Mouse (Mus musculus) R1 (cell line): ENCODE data around the gene Coa7.
A peak's percentile ranks its signal among the peaks of the same experiment; 100 is the strongest.

ENCODE experiments used
- DNase-seq: peaks from one replicate; pipeline ENCODE4 v3.0.0-alpha.2; 2018; ENCODE audit warnings: low read depth, low spot score

The Coa7 gene

DNA sequence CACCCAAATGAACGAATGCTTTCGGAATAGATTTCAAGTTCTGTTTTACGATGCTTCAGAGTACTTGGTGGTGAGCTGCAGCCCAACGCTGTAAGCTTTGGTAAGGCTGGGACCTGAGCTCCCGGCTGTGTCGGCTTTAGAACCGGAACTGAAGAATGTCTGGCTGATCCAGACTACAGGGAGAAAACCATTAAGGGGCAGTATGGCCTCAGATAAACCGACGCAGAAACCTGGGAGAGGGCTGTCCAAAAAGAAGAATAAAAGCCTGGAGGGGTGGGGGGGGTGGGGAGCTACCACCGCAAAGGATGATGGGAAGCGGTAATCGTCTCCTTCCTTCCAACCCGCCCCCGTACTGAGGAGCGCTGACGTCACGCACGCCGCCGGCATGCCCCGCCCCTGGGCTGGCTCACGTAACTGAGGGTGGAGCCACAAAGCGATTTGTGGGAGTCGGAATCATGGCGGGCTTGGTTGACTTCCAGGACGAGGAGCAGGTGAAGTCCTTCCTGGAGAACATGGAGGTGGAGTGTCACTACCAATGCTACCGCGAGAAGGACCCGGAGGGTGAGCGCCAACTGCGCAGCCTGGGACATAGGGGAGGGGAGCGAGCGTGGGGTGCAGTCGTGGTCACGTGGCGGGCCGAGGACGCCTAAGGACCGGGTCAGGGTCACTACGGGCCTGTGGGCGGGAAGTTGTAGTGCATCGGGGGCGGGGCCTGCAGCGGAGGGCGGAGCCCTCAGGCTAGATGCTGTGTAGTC is at the start of gene Coa7:
TSS of gene Coa7 (plus strand) at position 411 of the 755 bp plus-strand sequence.
- DNase-seq: peak; percentile 97

DNA sequence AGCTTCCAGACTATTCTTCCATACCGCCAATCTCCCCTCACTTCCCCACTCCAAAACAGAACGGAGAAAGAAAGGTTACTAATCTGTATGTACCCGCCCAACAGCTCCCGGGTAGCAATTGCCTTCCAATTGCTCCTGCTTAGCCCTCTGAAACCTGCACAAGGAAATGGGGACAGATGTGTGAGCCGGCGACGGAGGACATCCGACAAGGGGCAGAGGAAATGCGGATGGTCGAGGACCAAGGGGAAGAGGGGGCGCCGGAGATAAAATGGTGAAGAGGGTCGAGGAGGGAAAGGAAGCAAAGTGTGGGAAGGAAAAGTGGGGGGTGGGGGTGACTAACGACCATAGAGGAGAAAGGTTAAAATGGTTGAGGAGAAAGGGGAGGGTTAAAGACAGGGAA is 27.7 kb upstream of the Coa7 start:
- no peak for DNase-seq

DNA sequence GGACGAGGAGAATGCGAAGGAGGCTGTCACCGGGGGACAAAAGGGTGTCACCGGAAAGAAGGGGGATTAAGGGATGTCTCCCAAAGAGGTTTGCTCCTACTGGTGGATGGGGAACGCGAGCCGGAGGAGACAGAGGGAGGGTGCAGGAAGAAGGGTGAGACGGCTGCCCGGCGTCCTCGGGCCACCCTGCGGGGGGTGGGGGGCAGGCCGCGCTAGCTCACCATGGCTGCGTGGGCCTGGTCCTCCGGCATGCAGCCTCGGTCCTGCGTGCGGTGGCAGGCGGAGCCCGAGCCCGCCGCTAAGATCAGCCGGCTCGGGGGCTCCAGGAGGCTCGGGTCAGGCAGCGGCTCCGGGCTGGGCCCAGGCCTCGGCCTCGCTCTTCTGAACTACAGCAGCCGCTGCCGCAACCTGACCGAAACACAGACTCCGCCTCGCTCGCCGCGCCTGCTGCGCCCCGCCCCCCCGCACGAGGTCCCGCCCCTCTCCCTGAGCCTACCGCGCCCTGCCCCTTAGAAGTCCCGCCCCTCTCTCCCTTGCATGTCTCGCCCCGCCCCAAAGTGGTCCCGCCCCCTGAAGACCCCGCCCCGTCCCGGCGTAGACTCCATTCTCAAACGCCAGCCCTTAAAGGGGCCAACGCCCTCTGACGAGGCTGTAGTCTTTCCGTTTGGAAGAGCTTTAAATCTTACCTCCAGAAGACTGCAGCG is 27.1 kb upstream of the Coa7 start, which contains the start of gene Zyg11b:
TSS of gene Zyg11b (minus strand) at position 427 of the 704 bp plus-strand sequence.
- DNase-seq: peak; percentile 92

DNA sequence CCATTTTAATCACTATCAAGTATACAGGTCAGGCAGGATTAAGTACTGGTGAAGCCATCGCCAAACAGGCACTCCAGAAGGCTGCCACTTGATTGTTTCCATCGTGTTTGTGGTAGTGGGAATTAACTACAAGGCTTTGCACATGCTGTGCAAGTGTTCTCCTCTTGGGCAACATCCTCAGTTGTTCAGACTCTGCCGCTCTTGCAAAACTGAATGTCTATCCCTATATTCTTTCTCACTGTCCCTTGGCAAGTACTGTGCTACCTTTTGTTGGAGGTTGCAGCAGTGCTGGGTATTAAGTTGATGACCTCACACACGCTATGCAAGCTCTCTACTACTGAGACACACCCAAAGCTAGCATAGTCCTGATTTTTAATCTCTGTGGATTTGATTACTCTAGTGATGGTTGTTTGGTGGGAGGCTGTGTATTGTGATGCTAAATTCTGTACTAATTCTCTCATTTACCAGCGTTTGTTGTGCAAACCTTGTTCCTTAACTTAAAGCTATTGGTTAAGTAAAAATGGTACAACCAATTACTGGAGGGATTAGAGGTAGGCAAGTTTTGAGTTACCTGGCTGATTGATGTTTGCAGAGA is 25.5 kb upstream of the Coa7 start:
- peak; percentile 33 for DNase-seq

DNA sequence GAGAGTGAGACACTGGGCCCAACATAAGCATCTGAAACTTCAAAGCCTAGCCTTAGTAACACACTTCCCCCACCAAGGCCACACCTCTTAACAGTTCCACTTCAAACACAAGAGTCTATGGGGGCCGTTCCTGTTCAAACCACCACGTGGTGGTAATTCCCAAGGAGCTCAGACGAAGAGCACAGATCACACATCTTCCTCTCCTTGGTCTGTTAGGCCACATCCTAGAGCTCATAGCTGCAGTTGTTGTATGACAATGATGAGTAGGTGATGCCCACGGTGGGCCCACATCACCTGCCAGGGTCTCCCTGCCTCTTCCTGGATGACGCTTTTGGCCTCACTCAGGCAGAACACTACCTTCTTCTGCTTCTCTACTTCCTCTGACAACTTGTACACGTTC is 17.2 kb upstream of the Coa7 start:
- DNase-seq: no peak

DNA sequence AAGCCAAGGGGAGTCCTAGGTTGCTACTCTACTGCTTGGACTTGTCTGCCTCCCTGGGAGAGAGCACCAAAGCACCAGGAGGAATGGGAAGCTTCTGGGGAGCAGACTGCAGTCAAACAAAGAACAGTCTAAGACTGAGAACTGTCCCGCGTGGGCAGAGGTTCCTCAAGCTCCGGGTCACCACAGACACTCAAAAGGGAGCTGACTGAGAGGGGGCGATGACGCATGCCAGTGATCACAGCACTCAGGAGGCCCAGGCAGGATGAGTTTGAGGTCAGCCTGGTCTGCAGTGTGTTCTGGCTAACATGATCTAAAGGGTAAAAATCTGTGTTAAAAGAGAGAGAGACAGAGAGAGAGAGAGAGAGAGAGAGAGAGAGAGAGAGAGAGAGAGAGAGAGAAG is 13.9 kb upstream of the Coa7 start:
- no peak for DNase-seq

DNA sequence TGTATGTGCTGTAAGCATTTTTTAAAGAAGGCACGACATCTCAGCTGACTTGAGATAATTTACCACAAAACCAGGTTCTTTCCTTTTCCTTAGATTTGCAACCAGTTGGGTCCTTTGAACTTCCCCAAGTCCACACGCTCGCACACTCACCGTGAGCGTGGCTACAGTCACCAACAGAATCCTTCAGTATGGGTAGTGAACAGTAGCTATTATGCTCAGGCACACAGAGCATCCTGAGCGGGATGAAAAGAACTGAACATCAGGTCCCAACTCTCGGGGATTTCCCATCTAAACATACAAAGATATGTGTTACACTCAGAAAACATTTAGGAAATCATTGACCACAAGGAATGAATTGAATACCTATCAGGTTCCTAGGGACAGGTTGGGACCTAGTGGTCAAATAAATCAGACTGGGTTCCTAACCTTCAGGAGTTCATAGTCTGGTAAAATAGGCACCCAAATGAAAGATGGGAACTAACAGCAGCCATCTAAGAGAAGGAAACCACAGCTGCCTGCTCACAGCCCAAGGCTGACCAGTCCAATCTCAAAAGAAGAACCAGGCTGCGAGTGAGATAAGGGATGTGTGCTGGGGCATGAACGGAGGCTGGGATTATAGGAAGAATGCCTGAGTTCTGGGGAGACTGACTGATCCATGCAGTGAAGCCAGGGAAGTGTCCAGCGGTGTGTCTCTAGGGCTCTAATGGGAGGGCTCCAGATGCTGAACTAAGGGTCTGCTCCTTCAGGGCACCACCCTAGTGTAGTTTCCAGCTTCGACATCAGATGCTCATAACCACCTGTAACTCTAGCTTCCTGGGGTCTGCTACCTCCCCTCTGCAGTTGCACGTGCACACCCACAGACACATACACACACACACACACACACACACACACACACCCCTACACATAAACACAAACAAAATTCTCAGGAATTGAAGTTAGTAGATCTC is 10.0 kb upstream of the Coa7 start:
- no peak for DNase-seq

DNA sequence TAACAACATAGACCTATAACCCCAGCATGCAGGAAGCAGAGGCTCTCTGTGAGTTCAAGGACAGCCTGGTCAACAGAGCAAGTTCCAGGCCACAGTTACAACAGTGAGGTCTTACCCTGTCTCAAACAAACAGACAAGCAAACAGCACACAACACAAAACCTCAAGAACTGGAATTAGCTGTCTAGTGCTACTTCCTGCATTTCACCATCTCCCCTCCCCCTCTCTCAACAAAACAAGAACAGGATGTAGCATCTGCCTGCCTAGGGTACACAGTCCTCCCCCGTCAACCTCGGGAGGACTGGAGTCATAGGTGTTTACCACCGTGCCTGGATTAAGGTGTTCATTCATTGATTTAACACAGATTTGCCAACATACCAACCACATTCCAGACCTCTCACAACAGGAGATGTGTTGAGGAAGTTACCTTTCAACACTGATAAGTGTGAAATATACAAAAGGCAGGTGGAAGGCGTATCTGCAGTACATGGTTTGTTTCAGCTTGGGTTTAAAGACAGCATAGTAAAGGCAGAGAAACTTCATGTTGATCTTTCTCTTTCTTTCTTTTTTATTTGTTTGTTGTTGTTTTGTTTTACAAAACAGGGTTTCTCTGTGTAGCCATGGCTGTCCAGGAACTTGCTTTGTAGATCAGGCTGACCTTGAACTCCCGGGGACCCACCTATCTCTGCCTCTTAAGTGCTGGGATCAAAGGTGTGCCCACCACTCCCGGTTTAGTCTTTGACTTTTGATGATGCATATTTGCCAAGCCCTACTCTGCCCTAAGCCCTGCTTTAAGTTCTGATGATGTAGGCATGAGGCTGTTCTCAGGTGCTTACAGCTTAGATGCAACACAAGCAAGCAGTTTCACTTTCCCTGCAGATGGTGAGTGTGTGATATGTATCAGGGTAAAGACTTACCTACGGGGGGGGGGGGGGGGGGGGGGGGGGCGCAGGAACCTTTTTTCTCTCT is 9.0 kb upstream of the Coa7 start:
- peak; percentile 93 for DNase-seq

DNA sequence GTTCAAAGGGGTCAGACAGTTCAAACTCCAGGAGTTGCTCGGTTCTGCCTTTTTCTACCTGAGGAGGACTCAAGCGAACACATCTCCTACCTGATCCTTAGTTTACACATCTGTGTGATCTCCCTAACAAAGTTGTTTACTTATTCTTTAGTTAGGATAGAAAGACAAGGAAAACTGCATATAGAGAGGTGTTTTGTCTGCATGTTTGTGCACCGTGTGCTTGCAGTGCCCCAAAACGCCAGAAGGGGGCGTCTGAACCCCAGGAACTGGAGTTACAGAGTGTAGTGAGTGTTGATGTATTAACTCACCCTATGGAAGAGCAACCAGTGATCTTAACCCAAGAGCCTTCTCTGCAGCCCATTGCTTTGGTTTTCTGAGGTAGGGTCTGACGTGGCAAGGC is 8.2 kb upstream of the Coa7 start:
- DNase-seq: peak; percentile 86

DNA sequence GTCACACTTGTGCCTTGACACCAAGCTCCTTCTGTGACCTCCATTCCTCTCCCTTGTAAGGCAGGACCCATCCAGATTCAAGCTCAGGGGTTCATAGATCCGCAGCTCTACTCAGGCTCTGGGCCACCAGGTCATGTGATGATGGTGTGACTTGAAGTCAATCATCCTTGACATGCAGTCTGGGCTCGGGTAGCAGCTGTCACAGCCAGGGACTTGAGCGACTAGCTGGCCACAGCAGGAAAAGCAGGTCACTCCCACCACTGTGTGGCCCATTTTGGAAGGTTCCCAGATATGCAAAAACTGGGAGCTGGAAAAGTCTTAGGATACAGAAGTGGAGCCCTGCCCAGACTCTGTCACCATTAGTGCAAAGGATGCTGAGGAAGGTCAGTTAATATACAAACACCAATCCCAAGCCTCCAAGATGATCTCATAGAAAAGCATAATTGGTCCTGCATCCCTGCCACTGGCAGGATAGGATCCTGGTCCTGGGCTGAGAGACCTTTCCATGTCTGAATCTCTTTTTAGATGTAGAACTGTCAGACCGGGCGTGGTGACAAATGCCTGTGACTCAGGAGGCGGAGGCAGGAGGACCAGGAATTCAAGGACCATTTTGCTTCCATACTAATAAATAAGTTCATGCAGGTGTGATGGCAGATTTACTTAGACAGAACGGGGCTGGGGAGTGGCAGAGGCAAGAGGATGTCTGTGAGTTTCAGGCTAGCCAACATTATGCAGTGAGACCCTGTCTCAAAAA is 7.1 kb upstream of the Coa7 start:
- no peak for DNase-seq

DNA sequence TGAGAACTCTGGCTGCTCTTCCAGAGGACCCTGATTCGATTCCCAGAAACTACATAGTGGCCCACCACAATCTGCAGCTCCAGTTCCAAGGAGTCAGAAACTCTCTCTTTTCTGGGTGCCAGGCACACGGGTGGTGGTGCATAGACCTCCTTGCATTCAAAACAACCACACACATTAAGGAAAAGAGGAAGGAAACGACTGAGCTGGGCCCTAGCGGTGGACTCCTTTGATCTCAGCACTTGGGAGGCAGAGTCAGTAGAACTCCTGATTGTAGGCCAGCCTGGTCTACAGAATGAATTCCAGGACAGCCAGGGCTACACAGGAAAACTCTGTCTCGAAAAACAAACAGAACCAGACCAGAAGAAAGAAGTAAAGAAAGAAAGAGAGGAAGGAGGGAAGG is 4.4 kb upstream of the Coa7 start:
- no peak for DNase-seq

DNA sequence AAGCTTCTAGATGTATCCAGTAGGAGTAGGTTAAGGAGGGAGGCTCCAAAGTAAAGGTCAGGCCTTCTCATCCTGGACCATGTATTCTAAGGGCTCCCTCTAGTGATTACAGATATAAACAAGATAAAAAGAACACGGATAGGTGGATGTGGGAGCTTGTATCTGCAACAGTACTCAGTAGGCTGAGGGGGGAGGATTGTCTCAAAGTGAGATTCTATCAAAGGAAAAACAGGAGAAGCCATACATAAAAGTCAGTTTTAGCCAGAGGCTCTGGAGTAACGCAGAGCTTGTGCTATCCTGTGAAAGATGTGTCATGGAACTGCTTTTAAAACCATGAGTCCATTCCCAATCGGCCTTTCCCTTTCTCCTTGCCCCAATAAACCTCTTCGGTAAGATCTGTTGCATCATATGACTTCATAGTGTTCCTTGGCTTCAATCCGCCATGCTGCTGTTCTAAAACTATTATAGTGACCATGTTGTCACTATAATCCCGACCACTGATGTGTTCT is 815 bp upstream of the Coa7 start:
- peak; percentile 84 for DNase-seq

DNA sequence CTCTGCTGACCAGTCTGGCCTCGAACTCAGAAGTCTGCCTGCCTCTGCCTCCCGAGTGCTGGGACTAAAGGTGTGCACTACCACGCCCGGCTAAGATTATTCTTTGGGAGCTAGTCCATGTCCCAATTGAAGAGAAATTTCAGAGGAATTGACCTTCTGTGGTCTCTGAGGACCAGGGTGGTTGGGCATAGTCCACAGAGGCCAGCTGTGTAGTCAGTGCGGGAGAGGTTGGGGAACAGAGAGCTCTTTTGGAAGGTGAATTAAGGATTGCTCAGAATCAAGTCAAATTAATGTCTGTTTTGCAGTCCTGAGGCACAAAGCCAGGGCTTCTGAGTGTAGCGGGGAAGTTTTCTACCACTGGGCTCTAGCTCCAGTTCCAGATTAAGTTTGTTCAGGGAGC is 1.9 kb downstream of the Coa7 start:
- no peak for DNase-seq

DNA sequence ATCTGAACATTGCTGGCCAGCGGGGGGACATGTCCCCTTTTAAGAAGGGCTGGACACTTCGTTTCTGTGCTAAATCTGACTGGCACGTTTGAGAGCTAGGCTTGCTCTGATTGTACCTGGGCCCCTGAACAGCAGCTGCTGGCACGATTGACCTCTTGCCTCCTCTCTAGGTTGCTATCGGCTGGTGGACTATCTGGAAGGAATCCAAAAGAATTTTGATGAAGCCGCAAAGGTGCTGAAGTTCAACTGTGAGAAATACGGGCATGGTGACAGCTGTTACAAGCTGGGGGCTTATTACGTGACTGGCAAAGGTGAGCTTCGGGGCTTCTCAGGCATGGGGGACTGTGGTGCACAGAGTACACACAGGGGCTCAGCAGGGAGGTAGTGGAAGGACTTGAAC is 4.1 kb downstream of the Coa7 start:
- no peak for DNase-seq

DNA sequence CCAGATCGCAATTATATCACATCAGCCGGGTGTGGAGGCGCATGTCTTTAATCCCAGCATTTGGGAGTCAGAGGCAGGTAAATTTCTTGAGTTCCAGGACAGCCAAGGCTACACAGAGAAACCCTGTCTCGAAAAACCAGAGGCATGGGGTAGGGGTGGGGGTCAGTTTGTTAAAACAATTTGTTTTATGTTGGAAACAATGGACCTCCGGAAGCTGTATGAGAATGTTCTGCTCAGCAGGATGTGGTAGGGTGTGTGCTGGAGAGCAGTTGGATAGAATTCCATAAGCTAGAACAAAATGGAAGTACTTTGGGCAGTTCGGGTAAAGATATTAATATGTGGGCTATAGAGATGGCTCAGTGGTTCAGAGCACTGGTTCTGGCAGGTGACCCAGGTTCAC is 7.5 kb downstream of the Coa7 start:
- peak; percentile 88 for DNase-seq

DNA sequence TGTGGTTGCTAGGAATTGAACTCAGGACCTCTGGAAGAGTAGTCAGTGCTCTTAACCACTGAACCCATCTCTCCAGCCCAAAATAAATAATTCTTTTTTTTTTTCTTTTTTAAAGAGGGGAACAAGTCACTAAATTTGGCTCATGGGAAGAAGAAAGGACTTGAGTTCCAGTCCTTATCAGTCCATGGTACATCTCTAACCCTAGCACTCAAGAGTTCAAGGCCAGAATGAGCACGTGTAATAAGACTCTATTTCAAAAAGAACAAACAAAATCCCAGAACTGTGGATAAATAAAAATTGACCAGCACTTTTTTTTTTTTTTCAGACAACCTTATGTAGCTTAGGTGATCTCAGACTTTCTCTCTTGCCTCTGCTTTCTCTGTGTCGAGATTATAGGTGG is 8.8 kb downstream of the Coa7 start:
- DNase-seq: no peak

DNA sequence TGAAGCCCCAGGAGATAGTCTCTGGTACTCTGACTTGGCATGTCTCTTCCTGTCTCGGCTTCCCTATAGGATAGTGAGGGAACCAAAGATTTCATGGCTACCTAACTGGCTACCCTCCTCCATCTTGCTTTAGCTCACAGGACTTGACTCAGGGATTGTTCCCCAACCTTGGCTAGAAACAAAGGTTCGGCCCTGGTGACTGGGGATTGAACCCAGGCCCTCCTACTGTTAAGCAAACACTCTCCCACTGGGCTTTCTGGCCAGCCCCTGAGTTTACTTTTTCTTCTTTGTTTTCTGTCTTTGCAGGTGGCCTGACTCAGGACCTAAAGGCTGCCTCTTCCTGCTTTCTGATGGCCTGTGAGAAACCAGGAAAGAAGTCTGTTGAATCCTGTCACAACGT is 9.9 kb downstream of the Coa7 start:
- peak; percentile 96 for DNase-seq

DNA sequence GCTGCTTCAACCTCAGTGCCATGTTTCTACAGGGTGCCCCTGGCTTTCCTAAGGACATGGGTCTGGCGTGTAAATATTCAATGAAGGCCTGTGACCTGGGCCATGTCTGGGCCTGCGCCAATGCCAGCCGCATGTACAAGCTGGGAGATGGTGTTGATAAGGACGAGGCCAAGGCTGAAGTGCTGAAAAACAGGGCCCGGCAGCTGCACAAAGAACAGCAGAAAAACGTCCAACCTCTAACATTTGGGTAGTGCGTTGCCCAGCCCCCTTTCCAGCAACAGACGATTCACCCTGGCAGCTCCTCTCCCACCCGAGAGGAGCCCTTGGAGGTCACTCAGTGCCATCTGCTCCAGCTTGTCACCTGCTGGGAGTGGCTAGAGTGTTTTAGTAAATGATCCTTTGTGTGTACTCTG is 10.4 kb downstream of the Coa7 start:
- peak; percentile 73 for DNase-seq

DNA sequence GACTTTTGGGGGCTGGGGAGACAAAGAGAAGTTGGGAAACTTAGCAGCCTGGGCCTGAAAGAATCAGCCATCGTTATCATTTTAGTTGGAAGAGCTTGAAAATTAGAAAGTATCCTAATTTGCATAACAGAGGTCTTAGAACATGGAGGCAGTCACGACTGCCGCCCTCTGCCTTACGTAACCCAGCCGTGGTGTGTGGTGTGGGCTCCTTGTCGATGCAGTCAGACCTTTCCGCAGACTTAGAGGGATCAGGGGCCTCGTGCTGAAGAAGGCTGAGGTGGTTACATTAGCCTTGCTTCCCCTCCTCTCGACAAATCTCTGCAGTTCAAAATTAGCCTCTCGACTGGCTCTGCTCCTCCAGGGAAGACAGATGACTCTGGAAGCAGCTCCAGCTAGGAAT is 10.9 kb downstream of the Coa7 start:
- peak; percentile 63 for DNase-seq

DNA sequence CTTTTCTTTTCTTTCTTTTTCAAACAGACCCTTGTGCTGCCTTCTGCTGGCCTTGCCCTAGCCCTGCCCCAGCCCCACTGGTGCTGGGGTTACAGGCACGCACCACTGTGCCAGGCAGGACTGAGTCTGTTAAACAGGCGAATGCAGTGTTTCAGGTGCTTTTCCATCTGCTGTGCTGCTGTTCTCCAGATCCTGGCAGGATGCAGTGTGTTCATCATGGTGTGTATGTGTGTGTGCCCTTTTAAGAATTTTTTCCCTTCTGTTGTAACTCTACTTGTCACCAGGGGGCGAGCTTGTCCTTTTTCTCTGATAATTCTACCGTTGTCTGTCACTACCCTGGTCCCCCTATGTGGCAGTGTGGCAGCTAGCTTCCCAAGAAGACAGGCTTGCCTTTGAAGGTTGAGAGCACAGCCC is 11.3 kb downstream of the Coa7 start:
- peak; percentile 89 for DNase-seq
